14 mouse cellular contexts compared by ENCODE assay signal in genomic region chr5:82728240-82728639, GRCm38 (mm10).
DNase-seq lines count a peak whose midpoint lies in the region.
"Had no signal": no experiment of that assay in that cellular context is flagged by ENCODE, and none has a peak within 500 bp of the region (broad histone marks: within the 10 kb centered on the region; RNA-seq: fewer than 3 reads in every experiment).

No protein-coding gene starts in this region.

- DNase-seq in frontal cortex, adult 2 months (ENCODE audit: extremely low spot score in 1 of 2, low spot score in 1 of 2), result peak; percentile 24 to 40
- DNase-seq in frontal cortex, postnatal 10 days (ENCODE audit: low spot score in 2 of 2), result no peak
- DNase-seq in left cerebral cortex, adult 9 months (ENCODE audit: low spot score in 2 of 2), result peak; percentile 19 to 36
- DNase-seq in left cerebral cortex, adult 18-20 months (ENCODE audit: low spot score in 2 of 2), result no peak
- peak; percentile 83 for DNase-seq in brain, adult 2 months (ENCODE audit: low read depth, low spot score)
- no peak for DNase-seq in ovary, postnatal 10 days (ENCODE audit: low spot score)
- DNase-seq in layer of hippocampus, adult 8-10 months (ENCODE audit: low spot score in 2 of 2), result no peak
- DNase-seq: adrenal gland, adult 8-10 months; cerebellum, adult 11-12 months; cerebellum, adult 9-10 months; cerebellum, postnatal 25 days; gastrocnemius, postnatal 36 days; heart, adult 18-20 months; heart, postnatal 14 days had no signal

Comparison
In these comparisons a context has a peak if more than half of its experiments do, and no peak if none do; other contexts are left out.
1. DNase-seq: peak in frontal cortex, adult 2 months (2 of 2), left cerebral cortex, adult 9 months (2 of 2) and brain, adult 2 months (single experiment); none in frontal cortex, postnatal 10 days (0 of 2), left cerebral cortex, adult 18-20 months (0 of 2), ovary, postnatal 10 days (single experiment) and layer of hippocampus, adult 8-10 months (0 of 2).